Mouse (Mus musculus): ENCODE data around the gene Pnpla6.
A peak's percentile ranks its signal among the peaks of the same experiment; 100 is the strongest.

Pnpla6 gene

GRCm38 (mm10) chr8:3515260-3515671 is at the start of gene Pnpla6:
Gene Pnpla6 (plus strand): TSS chr8:3515384.
- DNase-seq = peak; percentile 90 to 92

GRCm38 (mm10) chr8:3467006-3467885 is 47.9 kb upstream of the Pnpla6 start, which contains the start of gene Pex11g:
Gene Pex11g (minus strand): TSS chr8:3467680.
- DNase-seq = peak; percentile 92

- no peak for DNase-seq
Observed at GRCm38 (mm10) chr8:3467886-3468545, 47.2 kb upstream of the Pnpla6 start.

GRCm38 (mm10) chr8:3468838-3469237 is 46.3 kb upstream of the Pnpla6 start:
- peak in 1 of 2 experiments; percentile 27 for DNase-seq

- no peak for DNase-seq
Observed at GRCm38 (mm10) chr8:3470562-3470961, 44.6 kb upstream of the Pnpla6 start, which contains the start of gene Tex45. Gene Tex45 (plus strand): TSS chr8:3470862.

- no peak for DNase-seq
Observed at GRCm38 (mm10) chr8:3475715-3476429, 39.3 kb upstream of the Pnpla6 start.

GRCm38 (mm10) chr8:3480221-3480785 is 34.9 kb upstream of the Pnpla6 start:
- no peak for DNase-seq

- DNase-seq = no peak
Observed at GRCm38 (mm10) chr8:3481605-3482004, 33.6 kb upstream of the Pnpla6 start.

- no peak for DNase-seq
Observed at GRCm38 (mm10) chr8:3482240-3482740, 32.9 kb upstream of the Pnpla6 start.

GRCm38 (mm10) chr8:3483546-3483945 is 31.6 kb upstream of the Pnpla6 start:
- no peak for DNase-seq

- no peak for DNase-seq
Observed at GRCm38 (mm10) chr8:3485192-3485591, 30.0 kb upstream of the Pnpla6 start.

GRCm38 (mm10) chr8:3492901-3493844 is 22.0 kb upstream of the Pnpla6 start, which contains the start of gene Zfp358:
Gene Zfp358 (plus strand): TSS chr8:3493138.
- peak; percentile 67 to 72 for DNase-seq

- DNase-seq = no peak
Observed at GRCm38 (mm10) chr8:3493845-3494208, 21.4 kb upstream of the Pnpla6 start.

GRCm38 (mm10) chr8:3495578-3496427 is 19.4 kb upstream of the Pnpla6 start:
- DNase-seq = no peak

- no peak for DNase-seq
Observed at GRCm38 (mm10) chr8:3496428-3496748, 18.8 kb upstream of the Pnpla6 start.

GRCm38 (mm10) chr8:3498583-3498982 is 16.6 kb upstream of the Pnpla6 start:
- DNase-seq = no peak

GRCm38 (mm10) chr8:3499751-3500150 is 15.4 kb upstream of the Pnpla6 start:
- no peak for DNase-seq

GRCm38 (mm10) chr8:3500235-3501090 is 14.7 kb upstream of the Pnpla6 start, which contains the start of gene Mcoln1:
Gene Mcoln1 (plus strand): TSS chr8:3500457.
- DNase-seq = peak; percentile 97 to 98

GRCm38 (mm10) chr8:3502217-3502616 is 13.0 kb upstream of the Pnpla6 start:
- DNase-seq = no peak
